Mouse (Mus musculus) 3134 (cell line): ENCODE results near the gene Rgma.

ENCODE experiments used
- DNase-seq: peaks from one replicate; pipeline ENCODE4 v3.0.0-alpha.2; 2011; ENCODE audit warnings: low spot score; ENCODE audit not compliant: insufficient read length; ENCODE audit errors: extremely low read depth

The Rgma gene

GRCm38 (mm10) chr7:73375257-73376100 lies at the start of gene Rgma:
Rgma (plus strand) TSS chr7:73375509.
- DNase-seq, result no peak

DNA sequence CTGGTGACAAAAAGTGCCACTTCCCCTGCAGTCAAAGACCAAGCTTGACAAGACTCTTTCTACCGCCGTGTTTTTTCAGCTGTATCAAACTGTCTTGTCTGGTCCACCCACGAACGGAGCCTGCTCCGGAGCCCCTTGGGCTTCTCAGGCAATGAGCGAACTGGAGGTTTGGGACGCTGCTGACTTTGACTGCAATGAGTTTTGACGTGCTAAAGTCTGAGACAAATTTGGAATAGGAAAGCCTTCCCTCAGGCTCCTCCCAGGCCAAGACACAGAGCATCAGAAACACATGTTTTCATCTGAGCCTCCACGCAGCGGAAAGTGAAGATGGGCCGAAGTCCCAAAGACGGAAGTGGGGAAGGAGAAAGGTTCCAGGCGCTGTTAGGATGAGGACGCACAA lies 49.1 kb upstream of the Rgma start:
- no peak for DNase-seq

DNA sequence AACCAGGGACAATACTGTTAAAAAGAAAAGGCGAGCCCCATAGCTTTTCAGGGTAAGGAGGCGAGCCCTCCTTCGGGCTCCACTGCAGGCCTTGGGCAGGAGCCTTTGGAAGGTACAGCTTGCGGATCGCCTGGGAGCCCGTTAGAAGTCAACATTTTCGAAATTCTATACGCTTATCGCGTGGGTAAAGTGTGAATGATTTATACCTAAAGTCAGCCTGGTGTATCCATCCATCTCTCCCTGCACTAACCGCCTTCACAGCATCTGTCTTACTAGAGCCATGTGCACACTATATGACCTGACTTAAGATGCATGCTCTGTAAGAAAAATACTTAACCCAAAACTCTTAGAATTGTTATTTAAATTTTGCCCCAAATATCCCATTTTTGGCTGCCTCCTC lies 48.6 kb upstream of the Rgma start:
- DNase-seq, result no peak

GRCm38 (mm10) chr7:73327193-73327592 lies 48.1 kb upstream of the Rgma start:
- no peak for DNase-seq

DNA sequence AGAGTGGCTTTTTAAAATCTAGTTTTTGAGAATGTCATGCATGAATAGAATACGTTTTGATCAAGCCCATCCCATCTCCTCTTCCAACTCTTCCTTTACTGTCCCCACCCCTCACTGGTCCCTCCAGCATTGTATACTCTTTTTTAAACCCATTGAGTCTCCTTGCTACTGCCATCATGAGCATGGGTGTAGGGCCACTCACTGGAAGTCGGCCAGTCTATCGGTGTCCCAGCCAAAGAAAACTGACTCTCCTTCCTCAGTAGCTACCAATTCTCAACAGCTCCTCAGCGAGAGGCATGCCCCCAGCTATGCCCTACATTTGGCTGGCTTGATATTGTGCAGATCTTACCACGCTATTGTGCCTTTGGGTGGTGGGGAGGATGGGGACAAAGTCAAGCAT lies 47.7 kb upstream of the Rgma start:
- DNase-seq, result no peak

- DNase-seq, result no peak
These were observed 46.6 kb upstream of the Rgma start for GRCm38 (mm10) chr7:73328653-73329207.

DNA sequence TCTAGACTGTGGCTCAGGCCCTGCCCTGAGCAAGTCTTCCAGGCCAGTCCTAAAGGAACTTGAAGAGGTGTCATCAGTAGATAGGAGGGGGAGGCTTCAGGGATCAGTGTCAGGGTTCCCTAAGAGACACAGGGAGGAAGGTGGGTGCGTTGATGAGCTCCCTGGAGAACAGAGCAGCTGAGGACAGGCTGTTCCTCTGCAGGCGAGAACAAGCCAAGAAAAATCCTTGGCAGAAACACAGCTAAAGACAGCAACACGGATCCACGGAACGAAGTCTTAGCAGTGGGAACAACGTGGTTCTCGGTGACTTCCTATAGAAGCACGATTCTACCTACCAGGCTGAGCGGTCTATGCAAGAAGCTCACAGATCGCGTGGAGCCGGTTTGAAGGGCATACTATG lies 44.6 kb upstream of the Rgma start:
- DNase-seq, result no peak

GRCm38 (mm10) chr7:73331645-73332044 lies 43.7 kb upstream of the Rgma start:
- no peak for DNase-seq

- no peak for DNase-seq
These were observed 41.8 kb upstream of the Rgma start for GRCm38 (mm10) chr7:73333398-73333988.

- DNase-seq, result no peak
These were observed 40.4 kb upstream of the Rgma start for GRCm38 (mm10) chr7:73334883-73335282.

- no peak for DNase-seq
These were observed 38.9 kb upstream of the Rgma start for GRCm38 (mm10) chr7:73336380-73336779.

GRCm38 (mm10) chr7:73338353-73338752 lies 37.0 kb upstream of the Rgma start:
- DNase-seq, result no peak

DNA sequence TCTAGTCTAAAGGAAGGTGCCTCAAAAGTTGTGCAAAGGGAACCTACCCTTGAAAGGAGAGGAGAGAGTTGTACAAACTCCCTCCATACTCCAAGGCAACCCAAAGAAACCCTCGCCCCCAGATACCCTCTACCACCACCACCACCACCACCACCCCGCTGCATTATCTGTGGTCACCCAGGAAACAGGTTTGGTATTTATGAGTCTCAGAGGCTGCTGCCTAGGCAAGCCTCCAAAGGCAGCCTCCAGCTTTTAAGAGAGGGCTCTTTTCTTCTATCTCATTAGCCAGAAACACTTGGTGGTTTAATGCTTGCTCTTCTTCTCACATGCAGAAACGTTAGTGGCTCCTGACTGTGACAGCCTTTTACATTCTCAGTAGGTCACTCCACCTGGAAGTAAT lies 31.5 kb upstream of the Rgma start:
- no peak for DNase-seq

- DNase-seq, result no peak
These were observed 26.7 kb upstream of the Rgma start for GRCm38 (mm10) chr7:73348585-73349124.

DNA sequence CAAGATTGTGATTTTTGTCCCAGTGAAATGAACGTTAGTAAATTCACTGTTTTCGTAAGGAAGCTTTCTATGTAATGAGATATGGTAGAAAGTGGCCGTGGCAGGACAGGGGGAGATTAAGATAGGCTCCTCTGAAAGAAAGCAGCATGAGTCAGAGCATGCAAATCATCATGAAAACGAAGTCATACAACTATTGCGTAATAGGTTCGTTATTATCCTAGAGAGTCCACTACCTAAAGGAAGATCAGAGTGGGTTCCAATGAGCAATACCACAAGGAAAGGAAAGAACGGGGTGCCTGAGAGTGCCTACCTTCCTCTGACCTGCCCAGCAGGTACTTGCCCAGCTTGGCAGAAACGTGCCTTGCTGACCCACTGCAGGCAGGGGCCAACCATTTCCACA lies 26.2 kb upstream of the Rgma start:
- DNase-seq, result no peak

- no peak for DNase-seq
These were observed 20.1 kb upstream of the Rgma start for GRCm38 (mm10) chr7:73355229-73355628.

GRCm38 (mm10) chr7:73356901-73357300 lies 18.4 kb upstream of the Rgma start:
- no peak for DNase-seq

DNA sequence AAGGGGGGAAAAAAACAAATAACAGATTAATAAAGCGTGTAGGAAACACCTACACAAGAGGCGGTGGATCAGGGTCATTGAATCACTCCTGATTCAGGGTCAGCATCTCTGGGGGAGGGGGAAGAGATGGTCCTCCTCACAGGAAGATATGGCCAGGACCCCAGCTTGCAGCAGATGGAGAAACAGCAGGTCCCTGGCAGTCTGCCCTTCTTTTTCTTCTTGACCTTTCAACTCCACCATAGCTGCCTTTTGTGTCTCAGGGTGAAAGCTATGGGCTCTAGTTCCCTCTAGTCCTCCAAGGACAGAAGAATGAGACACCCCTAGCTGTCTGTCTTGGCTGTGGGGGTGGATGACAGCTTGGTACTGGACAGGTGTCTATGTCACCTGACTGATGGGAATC lies 17.7 kb upstream of the Rgma start:
- DNase-seq, result no peak

GRCm38 (mm10) chr7:73365511-73365910 lies 9.8 kb upstream of the Rgma start:
- DNase-seq, result no peak

- DNase-seq, result no peak
These were observed 9.3 kb upstream of the Rgma start for GRCm38 (mm10) chr7:73365965-73366364.

GRCm38 (mm10) chr7:73367681-73368464 lies 7.4 kb upstream of the Rgma start:
- DNase-seq, result no peak
